Mouse (Mus musculus): ENCODE data around the gene Trim58.

- no peak for TF ChIP-seq POLR2A (IDR thresholded peaks at IDR 0.05; ENCODE audit: low read depth, low read length)
- no peak for TF ChIP-seq CTCF (IDR thresholded peaks at IDR 0.05; ENCODE audit: extremely low read depth, insufficient read length, insufficient replicate concordance, low read depth, low read length)
These were observed 38.2 kb upstream of the Trim58 start for GRCm38 (mm10) chr11:58602062-58602461.
